8 mouse cellular contexts compared by ENCODE assay signal in genomic region chr1:165236321-165237298, GRCm38 (mm10). TPM values are rescaled to one million over a fixed set of nuclear protein-coding genes. Genes with fewer than 3 reads are reported as not detected.
DNase-seq lines count a peak whose midpoint lies in the region; ATAC-seq lines count a peak whose summit lies in the region.

Tiprl (minus strand) TSS chr1:165236996.

- peak within 1 kb of the TSS; percentile 73 for H3K4me2 ChIP-seq in hindbrain, embryonic 12.5 days (replicated peaks)

- peak; percentile 100 for ATAC-seq in hindbrain, embryonic 12.5 days (ENCODE audit: low FRiP score)

- H3K27ac ChIP-seq in hindbrain, embryonic 12.5 days, result peak within 1 kb of the TSS; percentile 92

- H3K4me1 ChIP-seq in hindbrain, embryonic 12.5 days, result peaks cover 10% of the 10 kb centered on the region

- H3K9me3 ChIP-seq in hindbrain, embryonic 12.5 days (replicated peaks), result no peaks in the 10 kb centered on the region

- H3K36me3 ChIP-seq in hindbrain, embryonic 12.5 days, result no peaks in the 10 kb centered on the region

- peak within 1 kb of the TSS; percentile 87 for H3K9ac ChIP-seq in hindbrain, embryonic 12.5 days

- peak; percentile 99 for DNase-seq in NIH3T3 (ENCODE audit: low read depth)
- DNase-seq in cerebellum, postnatal 10 days, result peak; percentile 99
- DNase-seq in frontal cortex, postnatal 10 days (ENCODE audit: low spot score in 2 of 2), result peak; percentile 95 to 96
- peak; percentile 96 to 97 for DNase-seq in layer of hippocampus, postnatal 14 days (ENCODE audit: low spot score in 2 of 2)
- peak; percentile 97 for DNase-seq in lung, postnatal 14 days
- peak; percentile 92 for DNase-seq in retina, adult 2 months (ENCODE audit: low read depth, low spot score)
- DNase-seq in thymus, postnatal 36 days, result peak; percentile 94 to 97

- H3K27me3 ChIP-seq in hindbrain, embryonic 12.5 days, result no peaks in the 10 kb centered on the region

- H3K4me3 ChIP-seq in hindbrain, embryonic 12.5 days, result peak within 1 kb of the TSS; percentile 86

- WGBS in hindbrain, embryonic 12.5 days, result under 1% methylated on average over 75 of the region's 76 CpGs

RNA-seq across cellular contexts. Expression of gene Tiprl, which starts in this region (rescaled TPM):
- 110 and 116 TPM in 2 replicates for polyA plus RNA-seq in hindbrain, embryonic 12.5 days (2016; fragmentation: Nextera tagmentation; extraction: Ambion mirVana)
- 10 to 100 TPM; 60.8 to 62.5 TPM for total RNA-seq in layer of hippocampus, postnatal 14 days (2021)

Comparison
In these comparisons a context has a peak if more than half of its experiments do, and no peak if none do; other contexts are left out.
1. Peak in every context shown above with its lines: DNase-seq, ATAC-seq, H3K4me3 ChIP-seq and H3K27ac ChIP-seq.